Mouse (Mus musculus) hindbrain, embryonic 12.5 days (tissue): ENCODE results near the gene Sphk1. TPM values are rescaled to one million over a fixed set of nuclear protein-coding genes. Genes with fewer than 3 reads are reported as not detected.

Source experiments
- ATAC-seq: fragments of 200-750 bp; cut with Nextera tagmentation; 2 replicates; pipeline ENCODE4 v1.8.0; 2017; ENCODE audit warnings: moderate TSS enrichment; ENCODE audit not compliant: low FRiP score
- H3K27ac ChIP-seq: fragments of 300-500 bp; sonication (generic); 2 replicates; pipeline ENCODE4 v1.5.1; 2016; ENCODE audit warnings: mild to moderate bottlenecking
- H3K27me3 ChIP-seq: fragments of 300-500 bp; sonication (generic); 2 replicates; pipeline ENCODE4 v1.6.1; 2016; ENCODE audit warnings: mild to moderate bottlenecking
- H3K36me3 ChIP-seq: fragments of 300-500 bp; sonication (generic); 2 replicates; pipeline ENCODE4 v1.6.1; 2016; ENCODE audit warnings: mild to moderate bottlenecking
- H3K4me1 ChIP-seq: fragments of 300-500 bp; sonication (generic); 2 replicates; pipeline ENCODE4 v1.6.1; 2016
- H3K4me2 ChIP-seq: fragments of 300-500 bp; sonication (generic); replicated peaks from 2 replicates; pipeline ENCODE4 v1.6.1; 2016; ENCODE audit warnings: mild to moderate bottlenecking
- H3K4me3 ChIP-seq: fragments of 300-500 bp; sonication (generic); 2 replicates; pipeline ENCODE4 v1.5.1; 2016; ENCODE audit warnings: mild to moderate bottlenecking
- H3K9ac ChIP-seq: fragments of 300-500 bp; sonication (generic); 2 replicates; pipeline ENCODE4 v1.6.1; 2016; ENCODE audit warnings: mild to moderate bottlenecking, moderate library complexity
- H3K9me3 ChIP-seq: fragments of 300-500 bp; sonication (generic); replicated peaks from 2 replicates; pipeline ENCODE4 v1.6.1; 2016; ENCODE audit warnings: mild to moderate bottlenecking
- WGBS: fragments of 180-500 bp; shearing (Covaris S2); methylation state at CpG from one replicate; pipeline ENCODE4 v1.1.7; 2016; 5-methylcytosine and 5-hydroxymethylcytosine counted together
- polyA plus RNA-seq: library from polyadenylated mRNA; unstranded; fragments of >200 nt; fragmentation: Nextera tagmentation; extraction: Ambion mirVana; gene quantifications from 2 replicates; pipeline ENCODE4 v1.2.1, GENCODE M21; 2016

The Sphk1 gene
- polyA plus RNA-seq, 1 experiment from 2014 or later = 10.2 TPM

- no peak overlapping the region for H3K4me3 ChIP-seq
- WGBS = 64% methylated on average over 6 of the region's 6 CpGs
- peak overlapping the region; percentile 13; the same call in 1 of the 2 replicates for H3K27ac ChIP-seq
- H3K9ac ChIP-seq = no peak overlapping the region
- H3K27me3 ChIP-seq = no peaks in the 10 kb centered on the region
- H3K9me3 ChIP-seq = no peaks in the 10 kb centered on the region
- no peaks in the 10 kb centered on the region for H3K36me3 ChIP-seq
- no peak for ATAC-seq
- peaks cover 73% of the 10 kb centered on the region for H3K4me1 ChIP-seq
- H3K4me2 ChIP-seq = no peak overlapping the region
These were observed 44.3 kb downstream of the Sphk1 start for GRCm38 (mm10) chr11:116574982-116575381.

GRCm38 (mm10) chr11:116575396-116575795, 44.7 kb downstream of the Sphk1 start:
- Histone ChIP-seq H3K36me3 (no peaks in the 10 kb centered on the region), H3K27ac (no peak overlapping the region), H3K4me3 (no peak overlapping the region), H3K9me3 (no peaks in the 10 kb centered on the region), H3K27me3 (no peaks in the 10 kb centered on the region), H3K4me1 (peaks cover 77% of the 10 kb centered on the region), H3K9ac (no peak overlapping the region), H3K4me2 (no peak overlapping the region)
- WGBS = 86% methylated on average over 2 of the region's 2 CpGs
- no peak for ATAC-seq

GRCm38 (mm10) chr11:116579280-116579679, 48.6 kb downstream of the Sphk1 start:
- Histone ChIP-seq H3K27ac (no peak overlapping the region), H3K9ac (0 out of 2 replicates have a peak overlapping the region, but pooled peaks have one; percentile 4), H3K36me3 (no peaks in the 10 kb centered on the region), H3K4me1 (peaks cover 49% of the 10 kb centered on the region), H3K27me3 (no peaks in the 10 kb centered on the region), H3K9me3 (no peaks in the 10 kb centered on the region), H3K4me3 (0 out of 2 replicates have a peak overlapping the region, but pooled peaks have one; percentile 96), H3K4me2 (peak overlapping the region; percentile 54; the same call in 1 of the 2 replicates)
- WGBS = 95% methylated on average over 3 of the region's 3 CpGs
- ATAC-seq = no peak

GRCm38 (mm10) chr11:116580031-116580652, 49.4 kb downstream of the Sphk1 start:
- ATAC-seq = peak; percentile 21; the same call in 1 of the 2 replicates
- peaks cover 41% of the 10 kb centered on the region for H3K4me1 ChIP-seq
- H3K4me3 ChIP-seq = peak overlapping the region; percentile 96
- H3K4me2 ChIP-seq = peak overlapping the region; percentile 54
- H3K27me3 ChIP-seq = no peaks in the 10 kb centered on the region
- peak overlapping the region; percentile 92 for H3K9ac ChIP-seq
- H3K9me3 ChIP-seq = no peaks in the 10 kb centered on the region
- H3K27ac ChIP-seq = peak overlapping the region; percentile 93
- 22% methylated on average over 10 of the region's 10 CpGs for WGBS
- H3K36me3 ChIP-seq = no peaks in the 10 kb centered on the region

GRCm38 (mm10) chr11:116580711-116581375, 50.1 kb downstream of the Sphk1 start:
- WGBS = under 1% methylated on average over 86 of the region's 91 CpGs
- ATAC-seq = peak; percentile 78
- no peaks in the 10 kb centered on the region for H3K27me3 ChIP-seq
- peak overlapping the region; percentile 96 for H3K4me3 ChIP-seq
- peaks cover 34% of the 10 kb centered on the region for H3K4me1 ChIP-seq
- H3K9ac ChIP-seq = peak overlapping the region; percentile 92
- peak overlapping the region; percentile 54 for H3K4me2 ChIP-seq
- peak overlapping the region; percentile 93 for H3K27ac ChIP-seq
- no peaks in the 10 kb centered on the region for H3K36me3 ChIP-seq
- no peaks in the 10 kb centered on the region for H3K9me3 ChIP-seq

- peak within 1 kb of the TSS; percentile 54 for H3K4me2 ChIP-seq
- no peaks in the 10 kb centered on the region for H3K9me3 ChIP-seq
- H3K27ac ChIP-seq = peak within 1 kb of the TSS; percentile 93
- 2% methylated on average over 41 of the region's 51 CpGs for WGBS
- H3K36me3 ChIP-seq = no peaks in the 10 kb centered on the region
- H3K4me3 ChIP-seq = peak within 1 kb of the TSS; percentile 96
- H3K9ac ChIP-seq = peak within 1 kb of the TSS; percentile 92
- peaks cover 29% of the 10 kb centered on the region for H3K4me1 ChIP-seq
- ATAC-seq = peak; percentile 85
- H3K27me3 ChIP-seq = no peaks in the 10 kb centered on the region
These were observed 50.7 kb downstream of the Sphk1 start, which contains the start of gene Ube2o for GRCm38 (mm10) chr11:116581376-116581814. TSS of gene Ube2o (minus strand) at chr11:116581447.

- 86% methylated on average over 6 of the region's 6 CpGs for WGBS
- no peak for ATAC-seq
- Histone ChIP-seq H3K9me3 (no peaks in the 10 kb centered on the region), H3K4me2 (no peak overlapping the region), H3K4me1 (peaks cover 24% of the 10 kb centered on the region), H3K27ac (no peak overlapping the region), H3K4me3 (no peak overlapping the region), H3K9ac (no peak overlapping the region), H3K36me3 (no peaks in the 10 kb centered on the region), H3K27me3 (peaks cover 8% of the 10 kb centered on the region; the same call in 1 of the 2 replicates)
These were observed 55.0 kb downstream of the Sphk1 start for GRCm38 (mm10) chr11:116585682-116586081.

Other genes with a start within 250 kb of the Sphk1 start
- 0.53 and 0.56 TPM in 2 replicates for gene Galr2, start 250.0 kb upstream of the Sphk1 start, polyA plus RNA-seq
- gene Exoc7, start 223.7 kb upstream of the Sphk1 start, polyA plus RNA-seq = 82.8 and 89.1 TPM in 2 replicates
- 27.2 and 28.2 TPM in 2 replicates for gene Foxj1, start 195.5 kb upstream of the Sphk1 start, polyA plus RNA-seq
- 44.8 and 47.2 TPM in 2 replicates for gene Rnf157, start 117.9 kb upstream of the Sphk1 start, polyA plus RNA-seq
- gene Ubald2, start 96.8 kb upstream of the Sphk1 start, polyA plus RNA-seq = 46.6 and 50.6 TPM in 2 replicates
- gene Qrich2, start 64.7 kb upstream of the Sphk1 start, polyA plus RNA-seq = 0.18 and 0.39 TPM in 2 replicates
- 164 and 179 TPM in 2 replicates for gene Prpsap1, start 36.7 kb upstream of the Sphk1 start, polyA plus RNA-seq
- gene Ube2o, start 50.5 kb downstream of the Sphk1 start, polyA plus RNA-seq = 23.6 and 27.6 TPM in 2 replicates
- gene Aanat, start 55.5 kb downstream of the Sphk1 start, polyA plus RNA-seq = 0.15 TPM in 1 of 2 replicates, not detected in the other
- 3.7 and 4.5 TPM in 2 replicates for gene Rhbdf2, start 96.1 kb downstream of the Sphk1 start, polyA plus RNA-seq
- 0.34 and 0.43 TPM in 2 replicates for gene Prcd, start 122.6 kb downstream of the Sphk1 start, polyA plus RNA-seq
- 4.5 and 5.9 TPM in 2 replicates for gene Cygb, start 123.4 kb downstream of the Sphk1 start, polyA plus RNA-seq
- not detected in 2 replicates for gene St6galnac1, start 244.6 kb downstream of the Sphk1 start, polyA plus RNA-seq